Mouse (Mus musculus) liver, postnatal 0 days (tissue): ENCODE data around the gene Gm8453.
"Not testable (repeated sequence)": the region's sequence is repeated elsewhere in the genome, so short reads cannot be mapped to it uniquely, and the experiment has no call there.

Source experiments
- CTCF ChIP-seq: sonication (generic); IDR thresholded peaks from 2 replicates; pipeline ENCODE4 v1.5.1; 2016; ENCODE audit warnings: antibody characterized with exemption, low read depth
- EP300 ChIP-seq: IDR thresholded peaks from 2 replicates; pipeline ENCODE4 v1.6.1; 2016; ENCODE audit warnings: antibody characterized with exemption, low read depth, mild to moderate bottlenecking

DNA sequence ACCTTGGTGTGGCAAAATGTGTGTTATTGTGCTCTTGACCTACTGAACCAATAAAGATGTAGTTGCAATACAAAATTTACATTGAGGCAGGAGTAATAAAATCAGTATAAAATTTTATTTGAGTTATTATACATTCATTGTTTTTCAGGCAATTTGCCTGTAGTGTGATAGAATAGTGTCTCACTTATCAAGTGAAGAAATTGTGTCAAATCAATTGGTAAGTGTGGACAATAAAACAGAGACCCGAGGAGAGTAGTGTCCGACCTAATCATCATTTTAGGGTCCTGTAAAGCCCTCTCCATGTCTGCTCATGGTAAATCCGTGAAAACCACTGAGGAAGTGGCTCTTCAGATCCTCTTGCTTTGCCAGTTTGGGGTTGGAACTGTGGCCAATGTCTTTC is 40.2 kb downstream of the Gm8453 start, which contains the start of gene Vmn1r143:
- not testable (repeated sequence) for TF ChIP-seq CTCF, EP300
